Mouse (Mus musculus) activated CD4-positive, CD25-positive, alpha-beta regulatory T cell, adult 4 months (primary cell): ENCODE measurements around the gene Apoc1. TPM values are rescaled to one million over a fixed set of nuclear protein-coding genes. Genes with fewer than 3 reads are reported as not detected.
A peak's percentile ranks its signal among the peaks of the same experiment; 100 is the strongest.

ENCODE experiments used
- ATAC-seq: one replicate; pipeline ENCODE4 v1.8.0; 2017
- polyA plus RNA-seq, 2 experiments: library from polyadenylated mRNA; unstranded; fragments of 100-300 nt; shearing (Covaris generic); gene quantifications; one replicate each; pipeline ENCODE4 v1.2.1; 2017

Apoc1 gene
- not detected for polyA plus RNA-seq

GRCm38 (mm10) chr7:19691873-19692865 lies at the start of gene Apoc1:
Gene Apoc1 (minus strand): TSS chr7:19692660.
- ATAC-seq: no peak

GRCm38 (mm10) chr7:19741329-19742031 lies 49.0 kb upstream of the Apoc1 start:
- ATAC-seq: no peak

- no peak for ATAC-seq
Measured at GRCm38 (mm10) chr7:19740269-19740668, 47.8 kb upstream of the Apoc1 start.

- ATAC-seq: no peak
Measured at GRCm38 (mm10) chr7:19738771-19739170, 46.3 kb upstream of the Apoc1 start.

GRCm38 (mm10) chr7:19736389-19737057 lies 44.1 kb upstream of the Apoc1 start:
- ATAC-seq: no peak

GRCm38 (mm10) chr7:19734178-19734666 lies 41.8 kb upstream of the Apoc1 start:
- no peak for ATAC-seq

- ATAC-seq: no peak
Measured at GRCm38 (mm10) chr7:19726541-19726940, 34.1 kb upstream of the Apoc1 start.

GRCm38 (mm10) chr7:19724167-19724566 lies 31.7 kb upstream of the Apoc1 start:
- ATAC-seq: no peak

- no peak for ATAC-seq
Measured at GRCm38 (mm10) chr7:19722754-19723195, 30.3 kb upstream of the Apoc1 start.

GRCm38 (mm10) chr7:19719200-19719599 lies 26.7 kb upstream of the Apoc1 start:
- no peak for ATAC-seq

GRCm38 (mm10) chr7:19718297-19718952 lies 26.0 kb upstream of the Apoc1 start:
- no peak for ATAC-seq

- ATAC-seq: no peak
Measured at GRCm38 (mm10) chr7:19717346-19717745, 24.9 kb upstream of the Apoc1 start.

GRCm38 (mm10) chr7:19716822-19717221 lies 24.4 kb upstream of the Apoc1 start:
- ATAC-seq: no peak

- no peak for ATAC-seq
Measured at GRCm38 (mm10) chr7:19716055-19716682, 23.7 kb upstream of the Apoc1 start.

GRCm38 (mm10) chr7:19715239-19716054 lies 23.0 kb upstream of the Apoc1 start, which contains the start of gene Tomm40:
Gene Tomm40 (minus strand): TSS chr7:19715438.
- ATAC-seq: peak; percentile 90

GRCm38 (mm10) chr7:19714836-19715235 lies 22.4 kb upstream of the Apoc1 start:
- no peak for ATAC-seq

- ATAC-seq: no peak
Measured at GRCm38 (mm10) chr7:19713598-19713997, 21.1 kb upstream of the Apoc1 start.

- ATAC-seq: no peak
Measured at GRCm38 (mm10) chr7:19713196-19713595, 20.7 kb upstream of the Apoc1 start.

GRCm38 (mm10) chr7:19712414-19712813 lies 20.0 kb upstream of the Apoc1 start:
- no peak for ATAC-seq

GRCm38 (mm10) chr7:19710650-19711049 lies 18.2 kb upstream of the Apoc1 start:
- ATAC-seq: no peak

GRCm38 (mm10) chr7:19705271-19705670 lies 12.8 kb upstream of the Apoc1 start:
- no peak for ATAC-seq
